Mouse (Mus musculus): Measurements from ENCODE around the gene Ulk4.

- TF ChIP-seq CTCF (IDR thresholded peaks at IDR 0.05; ENCODE audit: borderline replicate concordance, insufficient read depth, low read length) (no peak), POLR2A (IDR thresholded peaks at IDR 0.05; ENCODE audit: low read depth, low read length) (no peak)
These were observed 313.3 kb downstream of the Ulk4 start for GRCm38 (mm10) chr9:120963720-120964119.
